Mouse (Mus musculus) cerebellum, adult 2 months (tissue): ENCODE data around the gene Oas1d.

Experiments
- CTCF ChIP-seq: fragments of 200-500 bp; IDR thresholded peaks from 2 replicates; pipeline ENCODE4 v1.5.1; 2011; ENCODE audit warnings: low read depth, mild to moderate bottlenecking, control low read depth, low read length, moderate library complexity, borderline replicate concordance; ENCODE audit not compliant: insufficient read depth
- POLR2A ChIP-seq: fragments of 200-500 bp; IDR thresholded peaks from 2 replicates; pipeline ENCODE4 v1.6.1; 2011; ENCODE audit warnings: low read length, control low read depth, borderline replicate concordance; ENCODE audit not compliant: insufficient read depth

- TF ChIP-seq CTCF: no peak
- TF ChIP-seq POLR2A: no peak
Observed at GRCm38 (mm10) chr5:120870782-120871181, 43.6 kb upstream of the Oas1d start.
